Mouse (Mus musculus): ENCODE results near the gene Tppp.

- TF ChIP-seq EP300 (IDR thresholded peaks at IDR 0.05) (no peak), CTCF (IDR thresholded peaks at IDR 0.05) (no peak)
Measured at GRCm38 (mm10) chr13:73996456-73996855, 12.8 kb upstream of the Tppp start.
